Mouse (Mus musculus): Measurements from ENCODE around the gene Ccdc191.

Gene Ccdc191

GRCm38 (mm10) chr16:43980110-43980609 lies 90.6 kb downstream of the Ccdc191 start:
- no peak for DNase-seq (ENCODE audit: low read depth, low spot score)

- DNase-seq (ENCODE audit: low read depth, low spot score): no peak
These were observed 96.7 kb downstream of the Ccdc191 start for GRCm38 (mm10) chr16:43986299-43986698.

- DNase-seq (ENCODE audit: low read depth, low spot score): no peak
These were observed 105.0 kb downstream of the Ccdc191 start for GRCm38 (mm10) chr16:43994623-43995022.

GRCm38 (mm10) chr16:43999111-43999510 lies 109.5 kb downstream of the Ccdc191 start:
- no peak for DNase-seq (ENCODE audit: low read depth, low spot score)

- no peak for DNase-seq (ENCODE audit: low read depth, low spot score)
These were observed 109.9 kb downstream of the Ccdc191 start for GRCm38 (mm10) chr16:43999541-43999940.

GRCm38 (mm10) chr16:44002086-44002485 lies 112.5 kb downstream of the Ccdc191 start:
- DNase-seq (ENCODE audit: low read depth, low spot score): no peak

GRCm38 (mm10) chr16:44011010-44011409 lies 121.4 kb downstream of the Ccdc191 start:
- DNase-seq (ENCODE audit: low read depth, low spot score): no peak

Measured in embryo, embryonic 11.5 days (tissue).